Mouse (Mus musculus) ES-E14 (cell line): ENCODE measurements around the gene Gcnt7.

Source experiments
- HCFC1 ChIP-seq: IDR thresholded peaks from 2 replicates; pipeline ENCODE4 v1.6.1; 2012; ENCODE audit warnings: low read length, inconsistent platforms, borderline replicate concordance; ENCODE audit not compliant: insufficient read depth
- MAFK ChIP-seq: IDR thresholded peaks from 2 replicates; pipeline ENCODE4 v1.6.1; 2014; ENCODE audit warnings: mild to moderate bottlenecking, low read depth, low read length, inconsistent platforms; ENCODE audit not compliant: insufficient read depth
- ZC3H11A ChIP-seq: IDR thresholded peaks from 2 replicates; pipeline ENCODE4 v1.6.1; 2012; ENCODE audit warnings: low read depth, mild to moderate bottlenecking, inconsistent platforms, low read length, borderline replicate concordance
- ZNF384 ChIP-seq: IDR thresholded peaks from 2 replicates; pipeline ENCODE4 v1.6.1; 2012; ENCODE audit warnings: low read depth, low read length, inconsistent platforms

- no peak for TF ChIP-seq HCFC1
- TF ChIP-seq ZC3H11A, result no peak
- no peak for TF ChIP-seq ZNF384
- no peak for TF ChIP-seq MAFK
Measured at GRCm38 (mm10) chr2:172452458-172452857, 5.9 kb downstream of the Gcnt7 start.
